Mouse (Mus musculus) thymus, adult 2 months (tissue): ENCODE data around the gene Hdac8.

Source experiments
- CTCF ChIP-seq: fragments of 200-500 bp; IDR thresholded peaks from 2 replicates; pipeline ENCODE4 v1.5.1; 2012; ENCODE audit warnings: mild to moderate bottlenecking, control low read depth, low read length, moderate library complexity, borderline replicate concordance; ENCODE audit not compliant: control insufficient read depth, poor library complexity, insufficient read depth; ENCODE audit errors: extremely low read depth
- POLR2A ChIP-seq: fragments of 200-500 bp; IDR thresholded peaks from 2 replicates; pipeline ENCODE4 v1.6.1; 2012; ENCODE audit warnings: mild to moderate bottlenecking, low read length, control low read depth, moderate library complexity; ENCODE audit not compliant: control insufficient read depth, poor library complexity, insufficient read depth; ENCODE audit errors: extremely low read depth

DNA sequence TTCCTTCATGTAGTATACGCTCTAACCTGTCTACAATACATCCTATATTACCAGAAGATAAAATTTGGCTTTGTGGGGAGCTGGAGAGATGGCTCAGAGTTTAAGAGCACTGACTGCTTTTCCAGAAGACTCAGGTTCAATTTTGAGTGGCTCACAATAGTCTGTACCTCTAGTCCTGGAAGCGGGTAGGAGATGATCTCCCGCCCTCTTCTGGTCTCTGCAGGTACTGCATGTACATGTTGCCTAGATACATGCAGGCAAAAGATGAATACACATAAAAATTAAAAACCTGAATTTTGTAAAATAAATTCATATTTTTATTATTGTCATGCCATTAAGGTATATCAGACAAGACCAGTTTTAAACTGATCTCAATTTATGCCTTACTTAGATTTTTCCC is 28.4 kb downstream of the Hdac8 start:
- TF ChIP-seq CTCF (no peak), POLR2A (no peak)
